Mouse (Mus musculus) lung, postnatal 0 days (tissue): ENCODE measurements around the gene Dgkb.

Source experiments
- CTCF ChIP-seq: IDR thresholded peaks from 2 replicates; pipeline ENCODE4 v1.5.1; 2016; ENCODE audit warnings: antibody characterized with exemption, mild to moderate bottlenecking
- EP300 ChIP-seq: IDR thresholded peaks from 2 replicates; pipeline ENCODE4 v1.6.1; 2016; ENCODE audit warnings: antibody characterized with exemption, mild to moderate bottlenecking, control low read depth

DNA sequence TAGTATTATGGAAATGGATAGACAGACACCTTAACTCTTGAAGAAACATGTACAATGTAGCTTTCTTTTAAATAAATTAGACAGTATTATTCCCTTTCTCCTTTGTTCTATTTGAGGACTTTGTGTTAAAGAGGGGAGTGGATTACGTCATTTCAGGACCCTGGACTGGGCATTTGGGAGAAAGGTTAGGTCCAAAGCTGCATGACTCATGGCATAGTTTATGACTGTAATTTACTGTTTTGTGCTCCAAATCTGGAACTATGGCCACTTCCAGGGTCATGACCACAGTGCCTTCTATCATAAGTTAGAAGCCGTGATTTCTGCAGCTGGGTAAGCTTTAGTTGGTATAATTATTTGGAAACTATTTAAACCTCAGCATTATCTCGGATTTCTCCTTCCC, 294.4 kb downstream of the Dgkb start:
- TF ChIP-seq CTCF (no peak), EP300 (no peak)
